Mouse (Mus musculus): ENCODE results near the gene Hcar2. TPM values are rescaled to one million over a fixed set of nuclear protein-coding genes. Genes with fewer than 3 reads are reported as not detected.

Hcar2 gene
- 0.11 and 0.19 TPM in 2 replicates for polyA plus RNA-seq (2016; fragmentation: Nextera tagmentation; extraction: Ambion mirVana)

GRCm38 (mm10) chr5:123865365-123865764, at the start of gene Hcar2:
Gene Hcar2, minus strand, starts transcription at chr5:123865499.
- H3K9me3 ChIP-seq = no peaks in the 10 kb centered on the region
- H3K9ac ChIP-seq = no peak within 1 kb of the TSS
- H3K4me2 ChIP-seq (replicated peaks) = no peak within 1 kb of the TSS
- no peak within 1 kb of the TSS for H3K4me3 ChIP-seq
- H3K27ac ChIP-seq = no peak within 1 kb of the TSS
- no peaks in the 10 kb centered on the region for H3K27me3 ChIP-seq
- H3K4me1 ChIP-seq = no peaks in the 10 kb centered on the region
- ATAC-seq (ENCODE audit: insufficient number of reproducible peaks, insufficient read depth, low FRiP score, low TSS enrichment) = no peak
- H3K36me3 ChIP-seq = no peaks in the 10 kb centered on the region
- WGBS = 79% methylated on average over 12 of the region's 12 CpGs

GRCm38 (mm10) chr5:123914852-123915251, 49.6 kb upstream of the Hcar2 start:
- Histone ChIP-seq H3K4me3 (no peak overlapping the region), H3K36me3 (peaks cover 77% of the 10 kb centered on the region), H3K4me2 (replicated peaks) (no peak overlapping the region), H3K27ac (no peak overlapping the region), H3K27me3 (no peaks in the 10 kb centered on the region), H3K4me1 (no peaks in the 10 kb centered on the region), H3K9ac (no peak overlapping the region), H3K9me3 (no peaks in the 10 kb centered on the region)
- no peak for ATAC-seq (ENCODE audit: insufficient number of reproducible peaks, insufficient read depth, low FRiP score, low TSS enrichment)
- 89% methylated on average over 3 of the region's 3 CpGs for WGBS

GRCm38 (mm10) chr5:123907631-123907977, 42.3 kb upstream of the Hcar2 start:
- H3K27me3 ChIP-seq = no peaks in the 10 kb centered on the region
- peak overlapping the region; percentile 80; the same call in 1 of the 2 replicates for H3K27ac ChIP-seq
- H3K9ac ChIP-seq = peak overlapping the region; percentile 92
- peak overlapping the region; percentile 75 for H3K4me3 ChIP-seq
- no peaks in the 10 kb centered on the region for H3K9me3 ChIP-seq
- peak overlapping the region; percentile 95 for H3K4me2 ChIP-seq (replicated peaks)
- H3K36me3 ChIP-seq = peaks cover 39% of the 10 kb centered on the region
- peaks cover 14% of the 10 kb centered on the region for H3K4me1 ChIP-seq
- no peak for ATAC-seq (ENCODE audit: insufficient number of reproducible peaks, insufficient read depth, low FRiP score, low TSS enrichment)
- WGBS = 4% methylated on average over 10 of the region's 10 CpGs

- Histone ChIP-seq H3K4me2 (replicated peaks) (peak within 1 kb of the TSS; percentile 95), H3K9ac (peak within 1 kb of the TSS; percentile 92), H3K36me3 (peaks cover 35% of the 10 kb centered on the region), H3K9me3 (no peaks in the 10 kb centered on the region), H3K4me1 (peaks cover 14% of the 10 kb centered on the region), H3K27me3 (no peaks in the 10 kb centered on the region), H3K27ac (peak within 1 kb of the TSS; percentile 80), H3K4me3 (peak within 1 kb of the TSS; percentile 75)
- under 1% methylated on average over 60 of the region's 61 CpGs for WGBS
- ATAC-seq (ENCODE audit: insufficient number of reproducible peaks, insufficient read depth, low FRiP score, low TSS enrichment) = peak; percentile 95
Observed at GRCm38 (mm10) chr5:123906976-123907630, 41.8 kb upstream of the Hcar2 start, which contains the start of gene Denr. Gene Denr, plus strand, starts transcription at chr5:123907175.

- 75% methylated on average over 17 of the region's 17 CpGs for whole genome bisulfite sequencing
- ATAC-seq (ENCODE audit: insufficient number of reproducible peaks, insufficient read depth, low FRiP score, low TSS enrichment) = no peak
- Histone ChIP-seq H3K27ac (no peak overlapping the region), H3K4me2 (replicated peaks) (peak overlapping the region; percentile 95), H3K36me3 (peaks cover 28% of the 10 kb centered on the region), H3K4me1 (peaks cover 14% of the 10 kb centered on the region), H3K27me3 (no peaks in the 10 kb centered on the region), H3K4me3 (peak overlapping the region; percentile 14; the same call in 1 of the 2 replicates), H3K9me3 (no peaks in the 10 kb centered on the region), H3K9ac (no peak overlapping the region)
Observed at GRCm38 (mm10) chr5:123906146-123906975, 41.1 kb upstream of the Hcar2 start.

GRCm38 (mm10) chr5:123904059-123904672, 38.9 kb upstream of the Hcar2 start:
- Histone ChIP-seq H3K4me2 (replicated peaks) (no peak overlapping the region), H3K4me1 (peaks cover 14% of the 10 kb centered on the region), H3K27me3 (no peaks in the 10 kb centered on the region), H3K36me3 (peaks cover 10% of the 10 kb centered on the region), H3K9ac (no peak overlapping the region), H3K4me3 (no peak overlapping the region), H3K27ac (no peak overlapping the region), H3K9me3 (no peaks in the 10 kb centered on the region)
- WGBS = 75% methylated on average over 11 of the region's 11 CpGs
- ATAC-seq (ENCODE audit: insufficient number of reproducible peaks, insufficient read depth, low FRiP score, low TSS enrichment) = no peak

- Histone ChIP-seq H3K9ac (no peak overlapping the region), H3K4me2 (replicated peaks) (no peak overlapping the region), H3K36me3 (no peaks in the 10 kb centered on the region), H3K9me3 (no peaks in the 10 kb centered on the region), H3K4me3 (no peak overlapping the region), H3K4me1 (no peaks in the 10 kb centered on the region), H3K27me3 (no peaks in the 10 kb centered on the region), H3K27ac (no peak overlapping the region)
- WGBS = 79% methylated on average over 13 of the region's 13 CpGs
- ATAC-seq (ENCODE audit: insufficient number of reproducible peaks, insufficient read depth, low FRiP score, low TSS enrichment) = no peak
Observed at GRCm38 (mm10) chr5:123897352-123897751, 32.1 kb upstream of the Hcar2 start.

- Histone ChIP-seq H3K9ac (no peak overlapping the region), H3K36me3 (no peaks in the 10 kb centered on the region), H3K27me3 (no peaks in the 10 kb centered on the region), H3K4me1 (no peaks in the 10 kb centered on the region), H3K4me2 (replicated peaks) (no peak overlapping the region), H3K27ac (no peak overlapping the region), H3K4me3 (no peak overlapping the region), H3K9me3 (no peaks in the 10 kb centered on the region)
- WGBS = 82% methylated on average over 11 of the region's 11 CpGs
- ATAC-seq (ENCODE audit: insufficient number of reproducible peaks, insufficient read depth, low FRiP score, low TSS enrichment) = no peak
Observed at GRCm38 (mm10) chr5:123896395-123896794, 31.1 kb upstream of the Hcar2 start.

- Histone ChIP-seq H3K27me3 (no peaks in the 10 kb centered on the region), H3K9me3 (no peaks in the 10 kb centered on the region), H3K4me1 (no peaks in the 10 kb centered on the region), H3K4me3 (no peak overlapping the region), H3K36me3 (no peaks in the 10 kb centered on the region), H3K27ac (no peak overlapping the region), H3K9ac (no peak overlapping the region), H3K4me2 (replicated peaks) (no peak overlapping the region)
- ATAC-seq (ENCODE audit: insufficient number of reproducible peaks, insufficient read depth, low FRiP score, low TSS enrichment) = no peak
- 87% methylated on average over 5 of the region's 5 CpGs for WGBS
Observed at GRCm38 (mm10) chr5:123893520-123893919, 28.2 kb upstream of the Hcar2 start.

- Histone ChIP-seq H3K4me3 (no peak overlapping the region), H3K9ac (no peak overlapping the region), H3K27ac (no peak overlapping the region), H3K4me2 (replicated peaks) (no peak overlapping the region), H3K36me3 (no peaks in the 10 kb centered on the region), H3K27me3 (no peaks in the 10 kb centered on the region), H3K4me1 (no peaks in the 10 kb centered on the region), H3K9me3 (no peaks in the 10 kb centered on the region)
- WGBS = 50% methylated on average over 6 of the region's 6 CpGs
- no peak for ATAC-seq (ENCODE audit: insufficient number of reproducible peaks, insufficient read depth, low FRiP score, low TSS enrichment)
Observed at GRCm38 (mm10) chr5:123891669-123892068, 26.4 kb upstream of the Hcar2 start.

- ATAC-seq (ENCODE audit: insufficient number of reproducible peaks, insufficient read depth, low FRiP score, low TSS enrichment) = no peak
- H3K4me2 ChIP-seq (replicated peaks) = no peak overlapping the region
Observed at GRCm38 (mm10) chr5:123890987-123891386, 25.7 kb upstream of the Hcar2 start.

More at GRCm38 (mm10) chr5:123890987-123891386, 25.7 kb upstream of the Hcar2 start:
- H3K27me3 ChIP-seq = no peaks in the 10 kb centered on the region
- no peak overlapping the region for H3K27ac ChIP-seq
- WGBS = 74% methylated on average over 5 of the region's 5 CpGs
- H3K36me3 ChIP-seq = no peaks in the 10 kb centered on the region
- H3K9me3 ChIP-seq = no peaks in the 10 kb centered on the region
- no peak overlapping the region for H3K4me3 ChIP-seq
- no peak overlapping the region for H3K9ac ChIP-seq
- H3K4me1 ChIP-seq = no peaks in the 10 kb centered on the region

Data from embryonic facial prominence, embryonic 12.5 days (tissue).